Mouse (Mus musculus) stomach, adult 2 months (tissue): Measurements from ENCODE around the gene Xdh. TPM values are rescaled to one million over a fixed set of nuclear protein-coding genes. Genes with fewer than 3 reads are reported as not detected.

ENCODE experiments used
- polyA plus RNA-seq: library from polyadenylated mRNA; depleted of rRNA; stranded (reverse); fragments of >200 nt; gene quantifications from 2 replicates; pipeline ENCODE4 v1.2.3, GENCODE M21; 2012; rRNA removed

The Xdh gene
- polyA plus RNA-seq, result 18.9 and 24.0 TPM in 2 replicates

DNA sequence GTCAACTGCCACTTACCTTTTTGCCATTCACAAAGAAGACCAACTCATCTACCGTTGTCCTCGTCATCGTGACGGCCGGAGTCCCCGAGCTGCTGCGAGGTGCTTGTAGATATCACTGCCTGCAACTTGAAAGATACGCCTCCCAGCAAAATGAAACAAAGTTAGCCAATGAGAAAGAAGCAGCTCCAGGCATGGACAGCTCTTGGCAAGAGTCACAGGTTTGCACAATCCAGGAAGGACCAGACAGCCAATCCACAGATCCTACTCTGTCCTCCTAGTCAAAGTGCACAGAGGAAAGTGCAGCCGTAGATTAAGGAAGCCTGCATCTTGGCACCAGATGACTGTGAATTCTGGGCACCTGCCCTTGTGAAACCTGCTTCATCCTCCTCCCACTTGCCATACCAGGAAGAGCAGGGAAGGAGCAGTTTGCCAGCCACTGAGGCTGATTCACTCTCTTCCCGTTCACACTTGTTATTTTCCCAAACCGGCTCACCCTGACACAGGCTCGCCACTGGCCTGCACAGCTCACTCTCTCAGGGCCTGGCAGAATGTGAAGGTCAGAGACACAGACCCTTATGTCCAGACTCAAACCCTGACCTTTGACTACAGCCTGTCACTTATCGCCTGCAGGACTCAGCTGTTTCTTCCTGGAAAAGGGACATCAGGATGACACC lies at the start of gene Xdh:
Gene Xdh (minus strand): TSS at position 135 of the 674 bp plus-strand sequence.

Other genes starting within 250 kb of the Xdh start
- gene Galnt14, start 239.7 kb downstream of the Xdh start, polyA plus RNA-seq, result 0.05 TPM in 1 of 2 replicates, not detected in the other
- 1.2 and 2.3 TPM in 2 replicates for gene Ehd3, start 146.1 kb downstream of the Xdh start, polyA plus RNA-seq
- gene Srd5a2, start 97.7 kb upstream of the Xdh start, polyA plus RNA-seq, result 0.08 and 0.12 TPM in 2 replicates